Mouse (Mus musculus) myocyte (in vitro differentiated cells): ENCODE data around the gene Traip. TPM values are rescaled to one million over a fixed set of nuclear protein-coding genes. Genes with fewer than 3 reads are reported as not detected.

Source experiments
- polyA plus RNA-seq: library from polyadenylated mRNA; unstranded; fragments of >200 nt; fragmentation: generic; extraction: Trizol; gene quantifications from one replicate; pipeline ENCODE4 v1.2.1, GENCODE M21; 2012; ENCODE audit warnings: missing spikeins

Traip gene
- polyA plus RNA-seq, 1 experiment = 4.7 TPM

Other genes starting within 250 kb of the Traip start
- gene Sema3f, start 239.7 kb upstream of the Traip start, polyA plus RNA-seq = 1.4 TPM
- 37.6 TPM for gene Rbm5, start 179.1 kb upstream of the Traip start, polyA plus RNA-seq
- 10.2 TPM for gene Rbm6, start 76.9 kb upstream of the Traip start, polyA plus RNA-seq
- gene Mon1a, start 62.0 kb upstream of the Traip start, polyA plus RNA-seq = 8.4 TPM
- 0.04 TPM for gene Mst1r, start 43.3 kb upstream of the Traip start, polyA plus RNA-seq
- gene Actl11, start 21.7 kb upstream of the Traip start, polyA plus RNA-seq = not detected
- gene Camkv, start 14.5 kb upstream of the Traip start, polyA plus RNA-seq = 0.06 TPM
- 1.2 TPM for gene Uba7, start 25.4 kb downstream of the Traip start, polyA plus RNA-seq
- gene Gm20661, start 32.9 kb downstream of the Traip start, polyA plus RNA-seq = not detected
- 1.1 TPM for gene Inka1, start 35.7 kb downstream of the Traip start, polyA plus RNA-seq
- gene Cdhr4, start 42.4 kb downstream of the Traip start, polyA plus RNA-seq = not detected
- gene Gm20662, start 46.2 kb downstream of the Traip start, polyA plus RNA-seq = 0.82 TPM
- gene Ip6k1, start 52.4 kb downstream of the Traip start, polyA plus RNA-seq = 34.4 TPM
- gene Gmppb, start 99.1 kb downstream of the Traip start, polyA plus RNA-seq = 32.0 TPM
- gene Amigo3, start 103.0 kb downstream of the Traip start, polyA plus RNA-seq = 1.8 TPM
- 0.65 TPM for gene Mst1, start 130.3 kb downstream of the Traip start, polyA plus RNA-seq
- gene Rnf123, start 133.2 kb downstream of the Traip start, polyA plus RNA-seq = 33.4 TPM
- gene Apeh, start 144.5 kb downstream of the Traip start, polyA plus RNA-seq = 59.0 TPM
- 0.56 TPM for gene Bsn, start 240.2 kb downstream of the Traip start, polyA plus RNA-seq